ENCODE assay signal across 26 mouse cellular contexts in genomic region chr10:84608361-84608760, GRCm38 (mm10). TPM values are rescaled to one million over a fixed set of nuclear protein-coding genes. Genes with fewer than 3 reads are reported as not detected.
DNase-seq lines count a peak whose midpoint lies in the region; ATAC-seq and TF ChIP-seq lines count a peak whose summit lies in the region.
"Had no signal": no experiment of that assay in that cellular context is flagged by ENCODE, and none has a peak within 500 bp of the region (broad histone marks: within the 10 kb centered on the region; RNA-seq: fewer than 3 reads in every experiment).

No protein-coding gene starts in this region.

- DNase-seq in heart, embryonic 10.5 days (ENCODE audit: low spot score) = no peak
- DNase-seq in heart, postnatal 36 days = no peak
- DNase-seq in heart, adult 2 months = no peak
- DNase-seq in heart, postnatal 14 days = no peak
- DNase-seq: adrenal gland, postnatal 10 days; adrenal gland, postnatal 36 days; B cell, adult 2 months; cerebellum, adult 18-20 months; cerebellum, adult 9-10 months; cerebellum, postnatal 14 days; gastrocnemius, postnatal 10 days; gastrocnemius, postnatal 36 days; kidney, adult 18-20 months; kidney, adult 9 months had no signal

- peak overlapping the region; percentile 48 for H3K4me2 ChIP-seq in heart, embryonic 13.5 days
- H3K4me2 ChIP-seq in heart, embryonic 16.5 days (ENCODE audit: low read depth, low read length) = peak overlapping the region; percentile 45; the same call in 1 of the 2 replicates
- H3K4me2 ChIP-seq: forebrain, embryonic 13.5 days; hindbrain, embryonic 14.5 days had no signal

- no peaks in the 10 kb centered on the region for H3K27me3 ChIP-seq in heart, embryonic 10.5 days (ENCODE audit: insufficient read depth, poor library complexity, severe bottlenecking)
- no peaks in the 10 kb centered on the region for H3K27me3 ChIP-seq in heart, embryonic 13.5 days (replicated peaks)
- no peaks in the 10 kb centered on the region for H3K27me3 ChIP-seq in heart, adult 2 months (ENCODE audit: control insufficient read depth, insufficient read depth, low read length)
- no peaks in the 10 kb centered on the region for H3K27me3 ChIP-seq in heart, embryonic 16.5 days (ENCODE audit: control insufficient read depth, insufficient read depth, low read length)
- H3K27me3 ChIP-seq: CH12.LX; forebrain, embryonic 13.5 days; Patski had no signal

- H3K9ac ChIP-seq in heart, embryonic 13.5 days = no peak overlapping the region
- H3K9ac ChIP-seq in heart, adult 2 months (ENCODE audit: low read depth, low read length) = no peak overlapping the region
- H3K9ac ChIP-seq in heart, embryonic 16.5 days (ENCODE audit: low read length) = 0 out of 2 replicates have a peak overlapping the region, but pooled peaks have one; percentile 47
- H3K9ac ChIP-seq: forebrain, embryonic 13.5 days; hindbrain, embryonic 14.5 days had no signal

- no peak for ATAC-seq in heart, embryonic 13.5 days (ENCODE audit: extremely low read depth, insufficient number of reproducible peaks, low FRiP score, low TSS enrichment)
- peak; percentile 65 for ATAC-seq in heart, embryonic 16.5 days (replicated peaks; ENCODE audit: extremely low read depth, insufficient read depth, low FRiP score)
- ATAC-seq: forebrain, embryonic 13.5 days; forebrain, embryonic 16.5 days; hindbrain, postnatal 0 days; inflammation-experienced regulatory T-cells, adult 6 months; intestine, embryonic 16.5 days; Patski had no signal

- WGBS in heart, embryonic 10.5 days = 53% methylated on average over 3 of the region's 3 CpGs
- WGBS in heart, embryonic 13.5 days = 38% methylated on average over 3 of the region's 3 CpGs
- WGBS in heart, adult 2 months = 60% methylated on average over 3 of the region's 3 CpGs
- WGBS in heart, embryonic 16.5 days = 39% methylated on average over 3 of the region's 3 CpGs

- no peak for TF ChIP-seq POLR2A in heart, adult 2 months (IDR thresholded peaks at IDR 0.05; ENCODE audit: insufficient read depth, low read depth, low read length)

- H3K27ac ChIP-seq in heart, embryonic 10.5 days = peak overlapping the region; percentile 49; the same call in 1 of the 2 replicates
- H3K27ac ChIP-seq in heart, embryonic 13.5 days (replicated peaks) = peak overlapping the region; percentile 76
- H3K27ac ChIP-seq in heart, adult 2 months = no peak overlapping the region
- H3K27ac ChIP-seq in heart, embryonic 16.5 days (ENCODE audit: low read length) = peak overlapping the region; percentile 72
- H3K27ac ChIP-seq: forebrain, embryonic 10.5 days; forebrain, embryonic 13.5 days; hindbrain, embryonic 14.5 days; hindbrain, postnatal 0 days had no signal

- H3K9me3 ChIP-seq in heart, embryonic 10.5 days = no peaks in the 10 kb centered on the region
- H3K9me3 ChIP-seq in heart, embryonic 13.5 days = no peaks in the 10 kb centered on the region
- no peaks in the 10 kb centered on the region for H3K9me3 ChIP-seq in heart, embryonic 16.5 days (replicated peaks; ENCODE audit: control insufficient read depth, low read length)
- H3K9me3 ChIP-seq: forebrain, embryonic 10.5 days; forebrain, embryonic 13.5 days; G1E had no signal

- intact Hi-C loops in heart, postnatal 36 days (cut with DNase I) = no loop called here
- intact Hi-C loops in heart, adult 2 months (cut with DNase I) = no loop called here
- intact Hi-C loops in heart, postnatal 14 days (cut with DNase I) = no loop called here

- H3K4me1 ChIP-seq in heart, embryonic 10.5 days = peaks cover 42% of the 10 kb centered on the region
- peaks cover 52% of the 10 kb centered on the region for H3K4me1 ChIP-seq in heart, embryonic 13.5 days
- H3K4me1 ChIP-seq in heart, adult 2 months (ENCODE audit: control insufficient read depth, insufficient read depth, low read length) = peaks cover 3% of the 10 kb centered on the region
- H3K4me1 ChIP-seq in heart, embryonic 16.5 days (ENCODE audit: control insufficient read depth, insufficient read depth, low read length) = peaks cover 43% of the 10 kb centered on the region
- H3K4me1 ChIP-seq: forebrain, embryonic 13.5 days had no signal

- peaks cover 4% of the 10 kb centered on the region; the same call in 1 of the 2 replicates for H3K36me3 ChIP-seq in heart, embryonic 10.5 days
- peaks cover 31% of the 10 kb centered on the region for H3K36me3 ChIP-seq in heart, embryonic 13.5 days
- H3K36me3 ChIP-seq in heart, adult 2 months (ENCODE audit: control insufficient read depth, insufficient read depth, low read length) = peaks cover 13% of the 10 kb centered on the region
- H3K36me3 ChIP-seq in heart, embryonic 16.5 days (ENCODE audit: control insufficient read depth, insufficient read depth) = peaks cover 18% of the 10 kb centered on the region
- H3K36me3 ChIP-seq: forebrain, embryonic 10.5 days had no signal

- no peaks in the 10 kb centered on the region for H3K79me2 ChIP-seq in heart, adult 2 months (replicated peaks; ENCODE audit: control insufficient read depth, insufficient read depth, low read length)

- no peak for TF ChIP-seq EP300 in heart, adult 2 months (IDR thresholded peaks at IDR 0.05; ENCODE audit: insufficient read depth, low read depth, low read length)

- H3K4me3 ChIP-seq in heart, embryonic 10.5 days = no peak overlapping the region
- no peak overlapping the region for H3K4me3 ChIP-seq in heart, embryonic 13.5 days
- H3K4me3 ChIP-seq in heart, adult 2 months = no peak overlapping the region
- no peak overlapping the region for H3K4me3 ChIP-seq in heart, embryonic 16.5 days (ENCODE audit: low read length)
- H3K4me3 ChIP-seq: forebrain, embryonic 10.5 days; forebrain, embryonic 13.5 days had no signal

- TF ChIP-seq CTCF in heart, adult 2 months (IDR thresholded peaks at IDR 0.05) = no peak

RNA-seq across cellular contexts. Expression of gene Polr3b, which starts 13.7 kb away (rescaled TPM):
- polyA plus RNA-seq in heart, embryonic 10.5 days (2016; fragmentation: Nextera tagmentation; extraction: Ambion mirVana) = 15.6 and 15.8 TPM in 2 replicates
- total RNA-seq in heart, postnatal 36 days (2021) = 10 to 100 TPM; 13.1 to 13.9 TPM
- polyA plus RNA-seq in heart, embryonic 13.5 days (2015; fragmentation: Nextera tagmentation; extraction: Ambion mirVana) = 9.4 and 10.7 TPM in 2 replicates
- total RNA-seq in heart, adult 2 months (2021) = 10 to 100 TPM in 1 of 2 experiments, 1 to 10 TPM in 1; 8.9 to 10.9 TPM
- 3.0 and 5.1 TPM in 2 replicates for polyA plus RNA-seq in heart, adult 2 months (2012; rRNA removed)
- polyA plus RNA-seq in heart, embryonic 16.5 days (2015; fragmentation: Nextera tagmentation; extraction: Ambion mirVana) = 9.8 and 10.0 TPM in 2 replicates
- total RNA-seq in heart, postnatal 14 days (2021) = 10 to 100 TPM; 11.7 to 12.1 TPM

RNA-seq across cellular contexts. Expression of gene Tcp11l2, which starts 31.9 kb away (rescaled TPM):
- polyA plus RNA-seq in heart, embryonic 10.5 days (2016; fragmentation: Nextera tagmentation; extraction: Ambion mirVana) = 6.4 and 10.5 TPM in 2 replicates
- 100 to 1,000 TPM; 131 to 192 TPM for total RNA-seq in heart, postnatal 36 days (2021)
- 27.9 and 30.6 TPM in 2 replicates for polyA plus RNA-seq in heart, embryonic 13.5 days (2015; fragmentation: Nextera tagmentation; extraction: Ambion mirVana)
- total RNA-seq in heart, adult 2 months (2021) = 100 to 1,000 TPM; 118 to 157 TPM
- polyA plus RNA-seq in heart, adult 2 months (2012; rRNA removed) = 129 and 204 TPM in 2 replicates
- polyA plus RNA-seq in heart, embryonic 16.5 days (2015; fragmentation: Nextera tagmentation; extraction: Ambion mirVana) = 35.1 and 39.5 TPM in 2 replicates
- 100 to 1,000 TPM in 1 of 2 experiments, 10 to 100 TPM in 1; 96.1 to 120 TPM for total RNA-seq in heart, postnatal 14 days (2021)
